Mouse (Mus musculus): ENCODE data around the gene Capn2. TPM values are rescaled to one million over a fixed set of nuclear protein-coding genes. Genes with fewer than 3 reads are reported as not detected.

The Capn2 gene
- total and polyA plus RNA-seq, 2 experiments: 9.3 to 27.8 TPM

- Histone ChIP-seq H3K36me3 (ENCODE audit: control insufficient read depth, insufficient read depth, low read length) (no peaks in the 10 kb centered on the region), H3K27ac (replicated peaks; ENCODE audit: insufficient read depth, low read depth, low read length) (peak overlapping the region; percentile 38), H3K27me3 (ENCODE audit: control insufficient read depth, insufficient read depth, low read length) (no peaks in the 10 kb centered on the region), H3K4me1 (ENCODE audit: control insufficient read depth, insufficient read depth, low read length) (peaks cover 7% of the 10 kb centered on the region; the same call in 1 of the 2 replicates), H3K4me3 (ENCODE audit: insufficient read depth, low read depth, low read length) (no peak overlapping the region), H3K9ac (ENCODE audit: low read depth, low read length) (no peak overlapping the region), H3K79me2 (ENCODE audit: control insufficient read depth, insufficient read depth, low read length) (no peaks in the 10 kb centered on the region)
- TF ChIP-seq CTCF (IDR thresholded peaks at IDR 0.05; ENCODE audit: low read depth, low read length): no peak
- TF ChIP-seq POLR2A (IDR thresholded peaks at IDR 0.05; ENCODE audit: extremely low read depth, insufficient read depth, low read length): no peak
- no peak for DNase-seq (ENCODE audit: extremely low read depth, low read depth, low spot score)
- 86% methylated on average over 11 of the region's 11 CpGs for WGBS
Observed at GRCm38 (mm10) chr1:182561945-182562514, 44.6 kb upstream of the Capn2 start.

GRCm38 (mm10) chr1:182560390-182561098 is 43.1 kb upstream of the Capn2 start:
- Histone ChIP-seq H3K36me3 (ENCODE audit: control insufficient read depth, insufficient read depth, low read length) (no peaks in the 10 kb centered on the region), H3K4me1 (ENCODE audit: control insufficient read depth, insufficient read depth, low read length) (peaks cover 7% of the 10 kb centered on the region; the same call in 1 of the 2 replicates), H3K27me3 (ENCODE audit: control insufficient read depth, insufficient read depth, low read length) (no peaks in the 10 kb centered on the region), H3K79me2 (ENCODE audit: control insufficient read depth, insufficient read depth, low read length) (no peaks in the 10 kb centered on the region), H3K4me3 (ENCODE audit: insufficient read depth, low read depth, low read length) (no peak overlapping the region), H3K9ac (ENCODE audit: low read depth, low read length) (no peak overlapping the region), H3K27ac (replicated peaks; ENCODE audit: insufficient read depth, low read depth, low read length) (no peak overlapping the region)
- no peak for TF ChIP-seq POLR2A (IDR thresholded peaks at IDR 0.05; ENCODE audit: extremely low read depth, insufficient read depth, low read length)
- peak; percentile 87 for TF ChIP-seq CTCF (IDR thresholded peaks at IDR 0.05; ENCODE audit: low read depth, low read length)
- WGBS: 39% methylated on average over 3 of the region's 3 CpGs
- peak; percentile 30 for DNase-seq (ENCODE audit: extremely low read depth, low read depth, low spot score)

- no peaks in the 10 kb centered on the region for H3K79me2 ChIP-seq (ENCODE audit: control insufficient read depth, insufficient read depth, low read length)
- 84% methylated on average over 10 of the region's 11 CpGs for WGBS
- no peaks in the 10 kb centered on the region for H3K36me3 ChIP-seq (ENCODE audit: control insufficient read depth, insufficient read depth, low read length)
- peaks cover 7% of the 10 kb centered on the region; the same call in 1 of the 2 replicates for H3K4me1 ChIP-seq (ENCODE audit: control insufficient read depth, insufficient read depth, low read length)
- no peak overlapping the region for H3K27ac ChIP-seq (replicated peaks; ENCODE audit: insufficient read depth, low read depth, low read length)
- no peak for TF ChIP-seq POLR2A (IDR thresholded peaks at IDR 0.05; ENCODE audit: extremely low read depth, insufficient read depth, low read length)
- no peak for TF ChIP-seq CTCF (IDR thresholded peaks at IDR 0.05; ENCODE audit: low read depth, low read length)
- H3K4me3 ChIP-seq (ENCODE audit: insufficient read depth, low read depth, low read length): no peak overlapping the region
- no peak overlapping the region for H3K9ac ChIP-seq (ENCODE audit: low read depth, low read length)
- DNase-seq (ENCODE audit: extremely low read depth, low read depth, low spot score): no peak
- no peaks in the 10 kb centered on the region for H3K27me3 ChIP-seq (ENCODE audit: control insufficient read depth, insufficient read depth, low read length)
Observed at GRCm38 (mm10) chr1:182559530-182559929, 42.1 kb upstream of the Capn2 start.

- H3K4me3 ChIP-seq (ENCODE audit: insufficient read depth, low read depth, low read length): no peak overlapping the region
- H3K27me3 ChIP-seq (ENCODE audit: control insufficient read depth, insufficient read depth, low read length): no peaks in the 10 kb centered on the region
- H3K27ac ChIP-seq (replicated peaks; ENCODE audit: insufficient read depth, low read depth, low read length): no peak overlapping the region
- H3K79me2 ChIP-seq (ENCODE audit: control insufficient read depth, insufficient read depth, low read length): no peaks in the 10 kb centered on the region
- 89% methylated on average over 4 of the region's 4 CpGs for WGBS
- TF ChIP-seq CTCF (IDR thresholded peaks at IDR 0.05; ENCODE audit: low read depth, low read length) (no peak), POLR2A (IDR thresholded peaks at IDR 0.05; ENCODE audit: extremely low read depth, insufficient read depth, low read length) (no peak)
- no peak overlapping the region for H3K9ac ChIP-seq (ENCODE audit: low read depth, low read length)
- no peaks in the 10 kb centered on the region for H3K36me3 ChIP-seq (ENCODE audit: control insufficient read depth, insufficient read depth, low read length)
- peaks cover 2% of the 10 kb centered on the region; the same call in 1 of the 2 replicates for H3K4me1 ChIP-seq (ENCODE audit: control insufficient read depth, insufficient read depth, low read length)
- DNase-seq (ENCODE audit: extremely low read depth, low read depth, low spot score): no peak
Observed at GRCm38 (mm10) chr1:182558271-182558670, 40.9 kb upstream of the Capn2 start.

- Histone ChIP-seq H3K79me2 (ENCODE audit: control insufficient read depth, insufficient read depth, low read length) (no peaks in the 10 kb centered on the region), H3K27me3 (ENCODE audit: control insufficient read depth, insufficient read depth, low read length) (no peaks in the 10 kb centered on the region), H3K27ac (replicated peaks; ENCODE audit: insufficient read depth, low read depth, low read length) (no peak overlapping the region), H3K9ac (ENCODE audit: low read depth, low read length) (no peak overlapping the region), H3K4me3 (ENCODE audit: insufficient read depth, low read depth, low read length) (no peak overlapping the region), H3K36me3 (ENCODE audit: control insufficient read depth, insufficient read depth, low read length) (no peaks in the 10 kb centered on the region), H3K4me1 (ENCODE audit: control insufficient read depth, insufficient read depth, low read length) (no peaks in the 10 kb centered on the region)
- 61% methylated on average over 12 of the region's 12 CpGs for WGBS
- peak; percentile 18 for DNase-seq (ENCODE audit: extremely low read depth, low read depth, low spot score)
- TF ChIP-seq CTCF (IDR thresholded peaks at IDR 0.05; ENCODE audit: low read depth, low read length): peak; percentile 87
- TF ChIP-seq POLR2A (IDR thresholded peaks at IDR 0.05; ENCODE audit: extremely low read depth, insufficient read depth, low read length): no peak
Observed at GRCm38 (mm10) chr1:182553649-182554375, 36.4 kb upstream of the Capn2 start.
